Mouse (Mus musculus): ENCODE measurements around the gene Ift88. TPM values are rescaled to one million over a fixed set of nuclear protein-coding genes. Genes with fewer than 3 reads are reported as not detected.

The Ift88 gene
- total RNA-seq, 2 experiments from 2014 or later, result 16.9 to 17.7 TPM

GRCm38 (mm10) chr14:57552945-57553344 is 129.1 kb downstream of the Ift88 start:
- intact Hi-C loops (cut with DNase I), result no loop called here
- no peak for DNase-seq (ENCODE audit: low spot score in 2 of 2)

GRCm38 (mm10) chr14:57554434-57554833 is 130.6 kb downstream of the Ift88 start:
- no peak for DNase-seq (ENCODE audit: low spot score in 2 of 2)
- intact Hi-C loops (cut with DNase I), result no loop called here

- DNase-seq (ENCODE audit: low spot score in 2 of 2), result no peak
- intact Hi-C loops (cut with DNase I), result no loop called here
Observed at GRCm38 (mm10) chr14:57555471-57556070, 131.7 kb downstream of the Ift88 start.

GRCm38 (mm10) chr14:57556922-57557321 is 133.1 kb downstream of the Ift88 start:
- no peak for DNase-seq (ENCODE audit: low spot score in 2 of 2)
- intact Hi-C loops (cut with DNase I), result no loop called here

- intact Hi-C loops (cut with DNase I), result no loop called here
- no peak for DNase-seq (ENCODE audit: low spot score in 2 of 2)
Observed at GRCm38 (mm10) chr14:57565626-57566025, 141.8 kb downstream of the Ift88 start.

Other genes with a start within 250 kb of the Ift88 start
- 10 to 100 TPM; 21.4 to 22.8 TPM for gene Cryl1, start 25.5 kb upstream of the Ift88 start, total RNA-seq (2021)
- gene Il17d, start 100.7 kb downstream of the Ift88 start, total RNA-seq (2021), result 10 to 100 TPM; 13.3 to 14.0 TPM
- gene Eef1akmt1, start 147.6 kb downstream of the Ift88 start, total RNA-seq (2021), result 10 to 100 TPM; 37.7 to 41.2 TPM
- 10 to 100 TPM; 12.8 to 13.0 TPM for gene Xpo4, start 241.4 kb downstream of the Ift88 start, total RNA-seq (2021)